Mouse (Mus musculus): Measurements from ENCODE around the gene Slc39a1.
"Not testable (repeated sequence)": the region's sequence is repeated elsewhere in the genome, so short reads cannot be mapped to it uniquely, and the experiment has no call there.

Gene Slc39a1

DNA sequence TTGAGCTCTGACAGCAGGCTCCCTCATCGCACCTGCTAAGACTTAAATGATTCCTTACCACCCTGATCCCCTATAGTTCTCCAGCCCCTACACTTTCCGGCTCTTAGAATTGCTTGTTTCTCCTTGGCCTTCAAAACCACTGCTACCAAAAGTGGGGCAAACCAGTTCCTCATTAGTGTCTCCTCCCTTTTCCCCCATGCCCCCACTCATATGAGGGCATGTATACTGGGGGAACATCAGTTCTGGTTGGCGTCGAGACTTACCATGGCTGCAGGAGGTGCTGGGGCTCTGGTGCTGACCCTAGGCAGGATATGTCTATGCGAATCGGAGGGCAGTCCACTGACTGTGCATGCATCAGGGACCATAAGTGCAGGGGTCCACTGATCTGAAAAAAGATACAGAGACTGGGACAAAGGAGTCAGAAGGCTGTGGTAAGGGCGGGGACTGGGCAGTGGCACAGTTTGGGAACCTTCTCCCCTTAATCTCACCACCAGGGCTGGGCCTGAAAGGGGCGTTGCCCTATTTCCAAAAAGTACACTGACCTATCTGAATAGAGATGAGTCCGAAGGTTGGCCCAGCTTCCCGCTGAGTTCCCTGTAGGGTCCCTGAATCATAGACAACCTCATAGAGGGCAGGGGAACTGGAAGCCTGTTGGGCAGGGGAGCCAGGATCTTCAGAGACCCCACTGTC, 6.2 kb upstream of the Slc39a1 start:
- no peak for DNase-seq

DNA sequence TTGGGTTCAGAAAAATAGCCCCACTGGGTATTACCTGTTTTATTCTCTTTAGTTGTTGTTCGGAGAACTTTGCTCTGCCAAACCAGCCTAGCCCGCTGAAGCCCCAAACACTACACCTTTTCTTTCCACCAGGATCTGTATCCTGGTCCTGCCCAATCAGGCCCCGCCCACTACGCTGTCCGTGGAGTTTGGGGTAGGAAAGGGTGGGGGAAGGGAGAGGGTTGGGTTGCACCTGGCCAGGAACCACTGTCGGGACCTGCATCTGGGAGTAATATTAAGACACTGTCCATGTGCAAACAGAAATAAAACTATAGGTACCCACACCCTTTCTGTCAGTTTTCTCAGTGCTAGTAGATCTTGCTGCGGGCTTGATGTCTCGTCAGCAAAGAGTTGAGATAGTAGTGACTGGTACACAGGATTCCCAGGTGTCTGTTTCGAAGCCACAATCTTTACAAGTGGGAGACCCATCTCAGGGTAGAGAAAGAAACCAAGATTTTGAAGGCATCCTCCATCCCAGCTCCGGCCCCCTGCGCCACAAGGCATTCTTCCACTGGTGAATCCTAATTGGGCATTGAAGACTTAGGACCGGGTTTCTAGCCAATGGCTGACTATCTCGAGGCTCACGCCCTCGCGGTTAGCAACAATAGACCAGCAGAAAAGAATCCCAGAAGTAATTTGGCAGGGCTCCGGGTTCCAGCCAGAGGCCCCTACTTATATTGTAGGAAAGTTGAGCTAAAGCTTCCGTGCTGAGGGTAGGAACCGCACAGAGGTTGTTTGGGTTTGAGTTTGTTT, 4.8 kb upstream of the Slc39a1 start, which contains the start of gene Creb3l4:
TSS of gene Creb3l4 (minus strand) at position 529 of the 792 bp plus-strand sequence.
- no peak for DNase-seq

DNA sequence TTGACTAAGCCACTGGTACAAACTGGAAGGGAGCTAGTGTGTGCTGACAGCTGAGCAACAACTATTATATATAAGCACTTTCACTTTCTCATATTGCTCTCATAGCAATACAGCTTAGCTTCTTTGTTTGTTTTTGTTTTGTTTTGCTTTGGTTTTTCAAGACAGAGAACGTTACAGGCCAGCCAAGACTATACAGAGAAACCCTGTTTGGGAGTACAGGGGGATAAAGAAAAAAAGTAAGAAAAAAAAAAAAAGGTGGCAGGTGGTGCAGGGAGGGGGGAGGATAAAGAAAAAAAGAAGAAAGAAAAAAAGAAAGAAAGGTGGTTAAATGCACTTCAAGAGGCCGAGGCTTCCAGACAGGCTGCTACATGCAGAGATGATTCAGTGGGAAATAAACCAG, 2.6 kb upstream of the Slc39a1 start:
- DNase-seq = no peak

DNA sequence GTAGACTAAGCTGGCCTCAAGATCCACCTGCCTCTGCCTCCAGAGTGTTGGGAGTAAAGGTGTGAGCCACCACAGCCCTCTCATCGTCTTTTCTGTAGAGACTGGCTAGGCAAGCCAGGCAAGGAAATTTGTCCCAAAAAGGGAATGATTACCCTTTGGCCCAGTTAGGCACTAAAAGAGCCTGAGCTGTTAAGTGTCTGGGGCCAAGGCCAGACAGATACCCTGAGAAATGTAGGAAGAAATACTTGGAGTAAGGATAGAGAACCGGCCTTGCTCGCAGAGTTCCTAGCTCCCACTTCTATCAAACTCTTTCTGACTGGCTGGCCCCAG, 377 bp upstream of the Slc39a1 start:
- no peak for DNase-seq

DNA sequence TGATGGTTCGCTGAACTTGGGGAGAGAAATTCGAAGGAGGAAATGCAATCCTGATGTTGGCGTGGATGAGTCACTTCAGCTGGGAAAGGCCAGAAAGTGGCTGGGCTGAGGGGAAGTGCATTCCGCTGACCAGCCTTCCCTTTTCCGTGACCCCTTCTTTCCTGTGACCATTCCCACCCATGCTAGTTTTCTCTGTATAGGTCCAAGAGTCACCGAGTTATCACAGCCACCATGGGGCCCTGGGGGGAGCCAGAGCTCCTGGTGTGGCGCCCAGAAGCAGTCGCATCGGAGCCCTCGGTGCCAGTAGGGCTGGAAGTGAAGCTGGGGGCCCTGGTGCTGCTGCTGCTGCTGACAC, 751 bp downstream of the Slc39a1 start:
- no peak for DNase-seq

DNA sequence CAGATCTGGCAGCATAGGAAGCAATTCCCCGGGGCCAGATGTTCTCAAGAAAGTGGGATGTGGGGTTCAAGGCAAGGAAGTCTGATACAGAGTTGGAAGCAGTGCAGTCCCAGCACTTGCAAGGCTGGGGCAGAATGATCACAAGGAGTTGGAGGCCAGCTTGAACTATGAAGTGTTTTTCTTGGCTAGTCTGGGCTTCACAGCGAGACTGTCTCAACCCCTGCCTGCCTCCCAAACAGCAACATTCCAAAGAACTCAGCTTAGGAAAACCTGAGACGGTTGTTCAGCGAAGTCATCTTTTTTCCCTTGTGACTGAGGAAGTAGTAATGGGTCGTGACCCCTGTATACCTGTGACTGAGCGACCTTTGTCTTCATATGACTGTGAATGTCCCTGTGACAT, 2.8 kb downstream of the Slc39a1 start:
- DNase-seq = no peak

DNA sequence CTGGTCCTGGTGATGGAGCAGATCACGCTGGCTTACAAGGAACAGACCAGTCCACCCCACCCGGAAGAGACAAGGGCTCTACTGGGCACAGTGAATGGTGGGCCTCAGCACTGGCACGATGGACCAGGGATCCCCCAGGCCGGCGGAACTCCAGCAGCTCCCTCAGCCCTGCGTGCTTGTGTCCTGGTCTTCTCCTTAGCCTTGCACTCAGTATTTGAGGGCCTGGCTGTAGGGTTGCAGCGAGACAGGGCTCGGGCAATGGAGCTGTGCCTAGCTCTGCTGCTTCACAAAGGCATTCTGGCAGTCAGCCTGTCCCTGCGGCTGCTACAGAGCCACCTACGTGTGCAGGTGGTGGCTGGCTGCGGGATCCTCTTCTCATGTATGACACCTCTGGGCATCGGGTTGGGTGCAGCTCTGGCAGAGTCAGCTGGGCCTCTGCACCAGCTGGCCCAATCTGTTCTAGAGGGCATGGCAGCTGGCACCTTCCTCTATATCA, 3.8 kb downstream of the Slc39a1 start:
- DNase-seq = not testable (repeated sequence)

DNA sequence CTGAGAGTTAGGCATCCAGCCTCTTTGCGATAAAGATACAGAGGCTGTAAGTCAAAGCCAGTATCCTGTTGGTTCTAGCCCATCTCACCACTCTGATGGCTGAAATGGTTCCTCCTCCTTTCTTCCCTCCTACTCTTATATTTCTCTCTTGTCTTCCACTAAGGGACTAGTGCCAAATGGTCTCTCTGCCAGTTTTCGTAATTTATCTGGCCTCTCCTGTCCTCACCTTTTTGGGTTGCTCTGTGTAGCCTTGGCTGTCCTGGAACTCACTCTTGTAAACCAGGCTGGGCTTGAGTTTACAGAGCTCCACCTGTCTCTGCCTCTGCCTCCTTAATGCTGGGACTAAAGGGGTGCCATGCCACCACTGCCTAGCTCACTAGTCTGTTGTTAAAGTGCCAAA, 4.7 kb downstream of the Slc39a1 start:
- DNase-seq = not testable (repeated sequence)

DNA sequence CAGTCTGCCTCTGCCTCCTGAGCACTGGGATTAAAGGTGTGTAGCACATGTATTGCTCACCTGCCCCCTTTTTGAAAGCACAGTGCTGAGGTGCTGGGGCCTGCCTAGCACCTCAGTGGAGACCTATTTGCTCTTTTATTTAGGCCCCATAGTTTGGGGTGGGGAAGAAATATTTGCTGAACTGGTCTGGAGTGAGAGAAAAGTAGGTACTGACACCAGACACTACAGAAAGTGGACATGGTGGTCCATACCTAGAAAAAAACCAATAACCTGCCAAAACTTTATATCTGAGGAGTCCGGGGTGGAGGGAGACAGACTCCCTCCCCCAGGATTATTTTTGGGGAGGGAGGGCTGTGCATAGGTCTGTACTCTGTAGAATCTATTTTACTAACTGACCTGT, 5.2 kb downstream of the Slc39a1 start:
- DNase-seq = peak; percentile 33

DNA sequence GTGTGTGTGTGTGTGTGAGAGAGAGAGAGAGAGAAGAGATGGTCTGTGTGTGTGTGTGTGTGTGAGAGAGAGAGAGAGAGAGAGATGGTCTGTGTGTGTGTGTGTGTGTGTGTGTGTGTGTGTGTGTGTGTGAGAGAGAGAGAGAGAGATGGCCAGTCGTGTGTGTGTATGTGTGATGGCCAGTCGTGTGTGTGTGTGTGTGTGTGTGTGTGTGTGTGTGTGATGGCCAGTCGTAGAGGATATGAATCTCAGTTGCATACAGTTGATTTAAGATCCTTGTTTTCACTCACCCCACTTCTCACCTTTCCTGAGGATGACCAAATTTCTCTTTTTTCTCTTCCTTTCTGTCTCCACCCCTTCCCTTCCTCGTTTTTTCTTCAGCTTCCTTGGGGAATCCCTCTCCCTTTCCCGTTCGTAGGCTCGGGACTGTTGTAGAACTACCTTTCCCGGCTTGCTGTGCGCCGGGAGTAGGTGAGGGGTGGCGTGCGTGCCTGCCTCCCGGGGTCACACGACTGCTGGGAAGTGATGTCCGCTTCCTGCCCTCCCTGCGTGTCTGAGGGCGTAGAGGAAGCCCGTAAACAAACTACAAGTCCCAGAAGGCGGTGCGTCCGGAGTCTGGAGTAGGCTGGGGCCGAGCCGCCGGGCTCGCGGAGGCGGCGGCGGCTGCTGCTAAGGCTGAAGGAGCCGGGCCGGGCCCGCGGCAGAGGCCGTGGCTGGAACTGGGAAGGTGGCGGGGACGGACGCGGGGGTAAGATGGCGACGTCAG, 5.9 kb downstream of the Slc39a1 start, which contains the start of gene Crtc2:
TSS of gene Crtc2 (plus strand) at position 511 of the 766 bp plus-strand sequence.
- peak; percentile 95 for DNase-seq

DNA sequence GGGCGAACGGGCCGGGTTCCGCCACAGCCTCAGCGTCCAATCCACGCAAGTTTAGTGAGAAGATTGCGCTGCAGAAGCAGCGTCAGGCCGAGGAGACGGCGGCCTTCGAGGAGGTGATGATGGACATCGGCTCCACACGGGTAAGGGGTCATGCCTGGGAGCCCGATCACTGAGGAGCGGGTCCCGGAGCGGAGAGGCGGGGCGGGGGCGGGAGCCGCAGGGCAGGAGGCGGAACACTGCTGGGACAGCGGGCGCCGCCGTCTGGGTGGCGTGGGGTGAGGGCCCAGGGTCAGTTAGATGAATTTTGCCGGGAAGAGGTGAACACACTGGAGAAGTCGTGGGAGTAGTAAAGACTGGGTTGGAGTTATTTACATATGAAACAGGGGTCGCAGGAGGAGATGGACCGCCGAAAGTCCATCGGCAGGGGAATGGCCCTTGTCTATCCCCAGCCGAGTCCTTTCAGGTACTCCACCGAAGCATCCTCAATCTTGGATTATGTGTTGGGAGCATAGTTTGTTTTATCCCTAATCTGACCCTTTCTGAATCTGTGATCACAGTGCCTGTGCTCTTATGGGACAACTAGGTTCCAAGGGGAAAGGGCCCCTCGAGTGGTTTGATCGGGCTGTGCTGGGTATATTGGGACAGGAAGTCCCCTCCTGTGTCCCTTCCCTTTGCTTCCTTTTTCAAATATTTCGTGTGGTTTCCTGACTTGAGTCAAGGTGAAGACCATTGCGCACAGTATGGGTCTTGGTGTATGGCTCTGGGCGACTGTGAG, 6.6 kb downstream of the Slc39a1 start:
- DNase-seq = peak; percentile 41

DNA sequence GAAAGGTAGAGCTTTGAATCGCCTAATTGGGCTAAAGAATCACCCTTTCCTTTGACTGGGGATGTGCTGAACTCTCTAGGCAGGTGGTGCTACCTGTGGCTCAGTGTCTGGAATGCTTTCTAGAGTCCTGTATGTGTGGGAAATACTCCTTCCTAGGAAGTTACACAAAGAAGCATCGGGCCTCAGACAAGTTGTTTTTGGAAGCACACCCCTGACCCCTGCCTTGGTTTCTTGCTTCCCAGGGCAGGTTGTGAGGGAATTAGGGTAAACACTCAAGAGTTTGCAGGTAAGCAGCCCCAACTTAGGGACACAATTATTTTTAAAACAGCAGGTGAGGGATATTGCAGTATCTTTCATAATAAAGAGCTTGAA, 7.2 kb downstream of the Slc39a1 start:
- DNase-seq = no peak

DNA sequence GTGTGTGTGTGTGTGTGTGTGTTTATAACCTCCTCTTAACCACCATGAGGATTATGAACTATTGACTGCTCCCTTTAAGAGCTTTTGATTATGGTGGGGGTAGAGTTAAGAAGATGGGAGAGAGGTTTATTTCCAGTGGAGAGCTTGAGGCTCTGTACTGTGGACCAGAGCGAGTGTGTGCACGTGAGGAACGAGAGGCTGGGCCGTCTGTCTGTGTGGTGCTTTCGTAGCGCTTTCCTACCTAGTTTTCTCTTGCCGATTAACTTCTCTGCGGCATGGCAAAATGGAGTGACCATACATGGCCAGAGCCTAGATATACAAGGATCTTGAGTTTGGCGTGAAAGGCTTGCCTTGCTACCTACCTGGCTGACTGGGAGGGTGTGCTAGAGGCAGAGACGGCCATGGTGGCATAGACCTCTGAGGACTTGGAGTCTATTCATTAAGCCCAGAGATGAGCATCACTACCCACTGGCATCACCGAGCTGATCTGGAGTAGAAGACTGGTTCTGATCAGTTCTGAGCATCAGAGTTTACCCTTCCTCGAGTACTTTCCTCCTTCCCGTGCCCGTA, 7.9 kb downstream of the Slc39a1 start:
- peak; percentile 22 for DNase-seq

DNA sequence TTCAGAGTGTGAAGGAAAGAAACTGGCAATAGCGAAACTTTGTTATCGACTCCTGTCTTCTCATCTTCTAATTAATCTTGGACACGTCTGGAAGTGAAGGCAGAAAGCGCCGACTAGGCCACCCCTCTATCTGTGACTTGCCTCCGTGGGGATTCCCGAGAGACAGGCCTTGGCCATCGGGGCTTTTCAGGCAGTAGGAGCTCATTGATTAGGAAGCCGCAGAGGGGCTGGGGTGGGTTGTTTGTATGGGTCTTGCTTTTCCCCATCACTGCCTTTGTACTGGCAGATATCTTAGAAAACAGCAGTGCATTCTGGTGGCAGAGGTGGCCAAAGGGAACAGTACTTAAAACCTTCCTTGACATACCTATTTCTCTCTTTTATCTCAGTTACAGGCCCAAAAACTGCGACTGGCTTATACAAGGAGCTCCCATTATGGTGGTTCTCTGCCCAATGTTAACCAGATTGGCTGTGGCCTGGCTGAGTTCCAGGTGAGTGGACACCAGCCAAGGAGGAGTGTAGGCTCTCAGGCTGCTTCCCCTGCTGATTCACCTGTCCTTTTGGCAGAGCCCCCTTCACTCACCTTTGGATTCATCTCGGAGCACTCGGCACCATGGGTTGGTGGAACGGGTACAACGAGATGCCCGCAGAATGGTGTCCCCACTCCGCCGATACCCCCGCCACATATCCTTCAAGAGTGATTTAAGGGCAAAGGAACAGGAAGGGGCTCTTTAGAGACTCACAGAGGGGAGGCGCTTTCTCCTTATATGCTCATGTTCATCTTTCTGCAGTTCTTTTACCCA, 9.0 kb downstream of the Slc39a1 start:
- peak; percentile 95 for DNase-seq

DNA sequence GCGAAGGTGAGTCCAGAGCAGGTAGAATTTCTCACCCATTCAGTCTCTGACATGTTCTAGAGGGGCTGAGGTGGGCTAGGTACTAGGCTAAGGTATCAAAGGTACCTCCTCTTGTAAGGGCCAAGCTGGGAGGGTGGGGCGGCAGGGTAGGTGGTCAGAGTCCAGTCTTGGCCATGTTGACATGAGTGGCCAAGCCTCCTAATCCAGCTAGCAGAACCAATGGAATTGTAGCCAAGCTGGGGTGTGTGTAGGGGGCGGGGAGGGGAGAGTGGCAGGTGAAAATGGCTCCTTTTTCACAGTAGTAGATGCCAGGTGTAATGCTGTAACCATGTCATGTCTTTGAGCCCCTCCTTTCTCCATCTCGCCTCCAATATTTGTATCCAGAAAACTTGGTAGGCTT, 10.5 kb downstream of the Slc39a1 start:
- DNase-seq = no peak

DNA sequence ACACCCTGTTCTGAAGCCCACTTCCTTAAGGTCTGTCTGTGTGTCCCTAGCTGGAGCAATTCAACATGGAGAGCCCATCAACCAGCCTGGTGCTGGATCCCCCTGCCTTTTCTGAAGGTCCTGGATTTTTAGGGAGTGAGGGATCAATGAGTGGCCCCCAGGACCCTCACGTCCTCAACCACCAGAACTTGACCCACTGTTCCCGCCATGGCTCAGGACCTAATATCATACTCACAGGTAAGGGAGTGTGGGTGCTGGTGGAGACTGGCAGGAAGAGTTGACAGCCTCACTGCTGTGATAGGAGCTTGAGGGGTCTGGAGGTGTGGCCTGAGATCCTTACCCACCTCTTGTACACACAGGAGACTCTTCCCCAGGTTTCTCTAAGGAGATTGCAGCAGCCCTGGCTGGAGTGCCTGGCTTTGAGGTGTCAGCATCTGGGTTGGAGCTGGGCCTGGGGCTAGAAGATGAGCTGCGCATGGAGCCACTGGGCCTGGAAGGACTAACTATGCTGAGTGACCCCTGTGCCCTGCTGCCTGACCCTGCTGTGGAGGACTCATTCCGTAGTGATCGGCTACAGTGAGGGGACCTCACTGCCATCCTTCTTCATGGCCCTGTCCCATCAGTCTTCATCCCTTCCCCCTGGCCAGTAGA, 15.3 kb downstream of the Slc39a1 start:
- DNase-seq = peak; percentile 17

DNA sequence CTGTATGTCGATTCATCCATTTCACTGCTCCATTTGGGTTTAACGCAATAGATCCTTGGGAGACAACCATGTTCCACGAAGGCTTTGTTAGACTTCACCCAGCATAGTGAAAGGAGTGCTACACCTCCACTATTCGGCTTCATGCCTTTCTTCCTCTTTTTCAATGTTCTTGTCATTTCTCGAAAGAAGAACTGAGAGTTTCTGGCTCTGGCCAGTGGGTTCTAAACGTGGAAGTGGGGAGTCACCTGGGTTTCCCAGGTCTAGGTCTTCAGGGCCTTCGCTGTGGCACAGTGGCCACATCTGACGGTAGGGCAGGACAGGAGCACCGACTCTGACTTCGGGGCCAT, 16.7 kb downstream of the Slc39a1 start:
- no peak for DNase-seq

DNA sequence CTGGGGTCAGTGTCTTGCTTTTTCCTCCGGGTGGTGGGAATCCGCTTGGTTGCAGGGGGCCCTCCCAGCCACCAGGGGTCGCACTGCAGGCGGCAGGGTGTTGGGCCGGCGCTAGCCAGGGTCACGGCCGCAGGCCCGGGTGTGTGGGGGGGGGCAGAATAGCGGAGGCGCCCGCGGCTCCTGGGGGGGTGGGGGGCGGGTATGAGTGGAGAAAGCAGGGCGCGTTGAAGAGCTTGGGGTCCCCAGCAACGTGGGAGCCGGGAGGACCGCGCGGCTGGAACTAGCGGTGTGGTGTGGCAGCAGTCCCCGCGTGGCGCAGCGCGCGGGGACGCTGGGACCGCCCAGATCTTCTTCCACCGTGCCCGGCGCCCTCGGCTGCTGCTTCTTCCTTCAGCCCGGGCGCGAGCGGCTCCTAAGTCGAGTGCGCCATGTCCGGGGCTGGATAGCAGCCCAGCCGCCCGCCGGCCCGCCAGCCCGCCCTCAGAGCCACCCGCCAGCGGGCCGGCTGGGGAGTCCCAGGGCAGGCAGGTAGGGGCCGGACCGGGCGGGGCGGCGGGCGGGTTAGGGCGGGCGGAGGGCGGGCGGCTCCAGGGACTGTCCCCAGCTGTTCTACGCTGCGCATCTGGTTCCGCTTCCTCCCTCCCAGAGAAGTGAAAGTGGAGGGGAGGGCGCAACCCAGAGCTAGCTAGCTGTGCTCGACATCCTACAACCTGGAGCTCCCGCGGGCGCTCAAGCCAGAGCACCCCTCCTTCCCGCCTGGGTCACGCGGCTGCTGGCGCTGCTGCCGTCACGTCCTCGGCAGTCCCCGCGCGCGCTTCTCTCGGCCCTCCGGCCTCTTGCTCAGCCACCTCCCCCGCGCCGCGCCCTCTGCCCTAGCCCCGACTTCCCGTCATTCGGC, 17.3 kb downstream of the Slc39a1 start, which contains the start of gene Dennd4b:
TSS of gene Dennd4b (plus strand) at position 152 of the 898 bp plus-strand sequence.
- peak; percentile 94 for DNase-seq

DNA sequence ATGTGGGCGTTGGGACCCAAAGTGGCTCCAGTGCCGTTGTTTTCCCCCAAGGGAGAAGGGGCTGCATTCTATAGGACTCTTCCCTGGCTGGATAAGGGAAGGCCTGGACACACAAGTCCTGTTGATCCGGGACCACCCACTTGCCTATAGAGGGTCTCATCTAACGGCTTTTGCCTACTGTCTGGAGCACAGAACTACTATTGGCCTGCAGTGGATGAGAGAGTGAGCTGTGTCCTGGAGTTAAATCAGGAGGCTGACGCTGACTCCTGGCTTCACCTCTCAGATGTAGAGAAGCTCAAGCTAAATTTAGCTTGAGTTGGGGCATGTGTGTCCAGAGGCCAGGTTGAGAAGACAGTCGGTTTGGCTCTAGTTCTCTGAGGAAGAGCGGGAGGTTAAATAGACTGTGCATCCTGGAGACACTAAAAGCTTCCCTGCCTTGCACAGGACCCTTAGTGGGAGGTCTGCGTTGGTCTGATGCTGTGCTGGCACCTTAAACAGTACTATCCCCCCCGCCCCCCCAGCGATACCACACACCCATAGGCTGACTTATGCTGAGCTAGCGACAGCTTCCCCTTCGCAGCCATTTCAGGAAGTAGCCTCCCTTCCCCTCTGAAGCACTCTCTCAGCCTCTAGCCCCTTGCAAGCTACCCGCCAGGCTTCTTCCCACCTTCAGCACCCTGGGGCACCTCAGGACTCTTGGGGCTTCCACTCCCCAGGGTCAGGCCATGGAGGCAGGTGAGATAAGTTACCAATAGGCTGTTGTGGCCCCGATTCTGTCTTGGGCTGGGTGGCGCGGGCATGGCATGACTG, 18.2 kb downstream of the Slc39a1 start:
- DNase-seq = peak; percentile 43
